Mouse (Mus musculus) right cerebral cortex, postnatal 25 days (tissue): ENCODE measurements at regions not wholly inside any gene's neighbourhood (a gene's known extent, or its start where the extent isn't known, plus 50 kb on each side); places are given as distances from the start of the nearest gene placed in this dataset.

Source experiments
- DNase-seq: peaks from one replicate; pipeline ENCODE4 v3.0.0; 2022

DNA sequence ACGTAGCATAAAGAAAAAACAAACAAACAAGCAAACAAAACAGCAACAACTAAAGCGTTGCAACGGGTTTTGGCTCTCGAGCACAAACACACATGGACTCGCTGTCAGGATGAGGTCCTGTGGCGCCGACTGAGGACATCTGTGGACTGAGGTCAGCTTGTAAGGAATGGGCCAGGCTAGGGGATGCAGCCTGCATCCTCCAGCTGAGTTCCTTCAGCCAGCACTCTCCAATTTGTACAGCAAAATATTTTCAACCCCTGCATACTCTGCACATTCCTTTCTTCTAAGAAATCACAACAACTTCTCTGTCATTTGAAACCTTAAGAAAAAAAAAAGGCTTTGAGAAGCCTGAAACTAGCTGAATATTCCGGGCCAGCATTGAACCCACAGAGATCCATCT lies 78.5 kb upstream of the Krr1 start:
- DNase-seq = no peak

DNA sequence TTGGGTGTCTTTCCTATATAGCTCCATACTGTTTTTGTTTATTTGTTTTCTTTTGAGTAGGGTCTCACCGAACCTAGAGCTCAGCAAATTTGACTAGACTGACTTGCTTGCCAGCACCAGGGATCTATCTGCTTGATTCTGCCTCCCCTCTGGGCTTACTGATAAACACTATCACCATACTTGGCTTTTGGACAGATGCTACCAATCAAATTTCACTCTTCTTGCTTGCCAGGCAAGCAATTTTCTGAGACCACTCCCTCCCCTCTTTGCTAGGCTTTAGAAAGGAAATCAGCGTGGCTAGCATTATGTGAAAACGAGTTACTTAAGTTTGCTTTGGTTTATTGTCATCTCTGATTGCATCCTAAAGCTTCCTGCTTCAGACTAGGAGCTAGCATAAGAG lies 75.1 kb upstream of the Krr1 start:
- DNase-seq = no peak

DNA sequence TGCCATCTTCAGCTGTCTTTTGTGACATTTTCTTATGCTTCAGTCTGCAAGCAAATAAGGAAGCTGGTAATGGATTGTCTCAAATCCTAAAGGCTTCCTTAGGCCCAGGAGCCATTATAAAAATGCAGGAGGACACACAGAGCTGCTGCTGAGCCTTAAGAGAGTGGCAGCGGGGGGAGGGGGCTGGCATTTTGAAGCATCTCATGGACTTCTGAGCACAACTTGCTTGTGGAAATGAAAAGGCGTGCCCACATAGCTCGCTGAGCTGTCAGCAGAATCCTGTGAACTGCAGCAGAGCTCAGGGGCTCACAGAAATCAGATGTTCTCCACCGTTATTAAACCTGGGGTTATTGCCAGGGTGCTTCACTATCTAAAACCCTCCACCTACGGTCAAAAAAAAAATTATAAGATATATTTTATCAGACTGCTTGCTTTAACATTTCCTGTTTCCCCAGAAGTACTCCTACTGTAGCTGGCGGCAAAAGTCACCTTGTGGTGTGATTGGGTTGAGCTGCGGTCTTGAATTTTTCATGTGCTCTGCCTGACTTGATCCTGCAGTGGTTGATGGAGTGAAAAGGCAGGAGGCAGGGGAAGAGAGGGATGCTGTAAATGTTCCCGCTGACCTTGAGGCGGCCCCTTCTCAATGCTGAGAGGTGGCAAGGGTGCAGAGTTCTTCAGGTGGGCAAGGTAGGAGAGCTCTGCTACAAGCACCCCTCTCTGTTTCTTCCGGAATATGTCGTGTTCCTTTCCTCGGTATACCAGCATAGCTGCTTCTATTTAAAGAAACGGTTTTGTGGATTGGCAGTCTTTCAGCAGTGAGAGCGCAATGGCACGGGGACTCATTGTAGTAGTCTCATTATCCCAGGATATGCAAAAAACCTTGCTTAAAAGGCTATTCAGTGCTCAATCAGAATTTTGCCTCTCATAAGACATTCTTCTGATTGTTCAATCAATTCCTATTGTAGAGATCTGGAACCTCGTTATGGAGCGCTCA lies 71.4 kb upstream of the Krr1 start:
- DNase-seq = no peak

DNA sequence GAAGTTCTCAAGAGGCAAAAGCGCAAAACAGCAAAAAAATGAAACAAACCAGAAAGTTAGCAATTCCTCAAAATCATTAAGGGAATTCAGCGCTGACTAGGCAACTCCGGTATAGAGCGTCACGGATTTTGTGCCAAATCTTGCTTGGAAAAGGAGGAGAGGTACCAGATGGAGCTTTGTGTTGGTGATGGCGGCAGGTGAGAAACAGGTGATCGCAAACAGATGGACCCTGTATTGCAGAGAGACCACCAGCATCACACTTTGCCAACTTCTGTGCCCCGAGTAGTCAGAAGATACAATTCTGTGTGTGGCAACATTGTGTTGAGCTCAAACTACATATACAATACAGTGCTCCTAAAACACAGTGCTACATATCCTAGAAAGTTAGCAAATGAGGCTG lies 68.5 kb upstream of the Krr1 start:
- DNase-seq = no peak

DNA sequence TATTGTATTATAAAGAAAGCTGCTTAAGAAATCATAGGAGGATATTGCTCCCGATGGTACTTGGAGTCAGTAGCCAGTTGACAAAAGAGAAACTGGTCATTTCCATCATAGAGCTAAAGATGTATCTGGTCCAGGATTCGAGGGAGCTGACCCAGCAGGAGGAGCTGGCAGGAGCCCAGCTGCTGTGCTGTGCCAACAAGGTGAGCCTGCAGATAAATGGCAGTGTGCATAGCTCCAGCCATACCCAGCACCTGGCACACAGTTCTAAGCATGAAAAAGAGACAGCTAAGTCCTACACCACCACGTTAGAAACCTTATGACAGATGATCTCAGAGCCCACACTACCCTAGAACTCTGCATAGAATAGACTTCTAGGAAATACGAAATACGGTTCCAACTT lies 64.6 kb upstream of the Krr1 start:
- no peak for DNase-seq

DNA sequence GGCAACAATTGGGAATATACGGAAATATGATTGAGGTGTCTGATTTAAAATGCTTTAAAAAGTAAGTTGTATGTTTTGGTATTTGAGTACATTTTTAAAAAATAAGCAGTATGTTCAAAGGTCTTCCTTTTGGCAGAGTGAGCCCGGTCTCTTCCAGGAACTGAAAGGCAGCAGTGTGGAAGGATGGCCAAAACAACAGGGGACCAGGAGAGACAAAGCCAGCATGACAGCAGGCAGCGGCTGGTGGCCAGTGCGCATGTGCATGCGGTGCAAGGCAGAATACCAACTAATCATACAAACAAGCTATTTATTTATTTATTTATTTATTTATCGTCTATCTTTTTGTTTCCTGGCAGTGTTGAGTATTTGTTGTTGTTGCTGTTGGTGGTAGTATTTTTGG lies 59.9 kb upstream of the Krr1 start:
- no peak for DNase-seq

DNA sequence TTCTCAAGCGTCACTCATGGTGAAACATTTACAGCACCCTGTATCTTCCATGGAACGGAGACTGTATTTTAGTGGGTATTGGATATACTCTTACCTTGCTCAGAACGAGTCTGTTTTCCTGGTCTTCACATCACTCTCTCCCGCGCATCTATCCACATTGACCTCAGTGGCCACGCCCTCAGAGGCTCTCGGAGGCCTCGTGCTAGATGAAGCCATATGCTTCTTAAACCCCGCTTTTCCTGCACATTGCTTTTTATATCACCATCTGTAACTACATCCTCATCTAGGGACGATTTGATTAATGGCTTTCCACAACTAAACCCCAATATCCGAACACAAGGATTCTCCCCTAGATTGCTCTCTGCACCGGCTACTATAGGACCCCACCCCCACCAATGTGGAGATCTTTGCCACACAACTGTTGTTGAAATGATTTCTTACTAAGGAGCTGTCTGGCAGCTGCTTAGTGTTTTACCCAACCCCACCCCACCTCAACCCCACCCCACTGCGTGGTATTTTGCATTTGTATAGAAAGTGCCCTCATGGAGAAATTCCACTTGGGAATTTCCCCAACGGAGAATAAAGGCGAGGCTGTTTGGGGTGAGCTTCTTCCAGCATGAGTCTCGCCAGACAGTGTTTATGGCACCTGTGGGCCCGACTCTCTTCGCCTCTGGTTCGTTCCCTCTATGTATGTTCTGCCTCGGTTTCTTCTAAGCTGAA lies 59.2 kb upstream of the Krr1 start:
- no peak for DNase-seq

DNA sequence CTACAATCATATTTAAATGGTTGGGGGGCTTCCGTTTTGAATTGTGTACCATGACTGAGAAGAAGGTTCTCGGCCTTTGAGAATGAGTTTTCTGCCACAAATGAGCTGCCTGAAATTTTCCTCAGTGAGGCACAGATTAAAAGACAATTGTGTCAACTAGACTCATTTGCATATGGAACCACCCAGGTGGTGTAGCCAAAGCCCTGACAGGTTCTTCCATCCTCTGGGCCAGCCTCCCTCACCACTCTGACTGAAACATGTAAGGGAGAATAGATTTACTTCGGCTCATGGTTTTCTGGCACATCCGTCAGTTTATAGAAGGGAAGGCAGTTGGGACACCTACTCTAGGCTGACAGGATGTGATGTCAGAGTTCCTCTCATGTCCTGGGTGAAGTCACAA lies 58.2 kb upstream of the Krr1 start:
- no peak for DNase-seq

DNA sequence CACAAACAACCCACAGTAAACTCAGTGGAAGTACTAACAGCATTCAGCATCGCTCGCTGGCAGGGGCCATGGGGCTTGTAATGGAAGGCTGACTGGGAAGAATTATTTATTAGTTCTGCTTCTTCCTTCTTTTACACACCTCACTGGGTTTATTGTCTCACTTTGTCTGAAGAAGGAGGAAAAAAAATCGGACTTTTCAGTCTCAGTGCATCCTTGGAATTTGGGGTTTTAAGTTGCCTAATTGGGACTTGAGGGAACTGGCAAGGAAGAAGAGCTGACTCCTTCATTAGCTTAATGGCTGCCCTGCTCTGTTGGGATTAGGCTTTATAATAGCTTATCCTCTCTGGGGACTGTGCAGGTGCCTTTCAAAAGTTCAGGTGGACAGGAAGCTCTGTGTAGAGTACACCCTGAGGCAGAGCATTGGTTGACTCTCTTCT lies 54.4 kb upstream of the Krr1 start:
- no peak for DNase-seq

DNA sequence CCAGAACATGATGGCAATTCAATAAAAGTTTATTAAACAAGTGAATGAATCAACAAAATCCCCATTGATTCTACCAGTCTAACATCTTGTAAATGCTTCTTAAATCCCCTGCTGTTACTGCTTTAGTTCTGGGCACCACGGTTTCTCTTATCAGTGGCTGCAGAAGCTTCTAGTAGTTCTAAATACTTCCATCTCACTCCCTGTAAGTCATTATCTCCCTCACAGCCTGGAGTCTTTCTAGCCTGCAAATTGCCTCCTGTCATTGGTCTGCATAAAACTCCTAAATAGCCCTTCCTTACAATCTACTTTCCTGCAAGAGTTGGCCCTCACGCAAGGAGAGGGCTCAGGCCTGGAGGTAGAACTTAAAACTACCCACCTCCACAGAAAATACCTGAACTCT lies 53.0 kb upstream of the Krr1 start:
- no peak for DNase-seq

DNA sequence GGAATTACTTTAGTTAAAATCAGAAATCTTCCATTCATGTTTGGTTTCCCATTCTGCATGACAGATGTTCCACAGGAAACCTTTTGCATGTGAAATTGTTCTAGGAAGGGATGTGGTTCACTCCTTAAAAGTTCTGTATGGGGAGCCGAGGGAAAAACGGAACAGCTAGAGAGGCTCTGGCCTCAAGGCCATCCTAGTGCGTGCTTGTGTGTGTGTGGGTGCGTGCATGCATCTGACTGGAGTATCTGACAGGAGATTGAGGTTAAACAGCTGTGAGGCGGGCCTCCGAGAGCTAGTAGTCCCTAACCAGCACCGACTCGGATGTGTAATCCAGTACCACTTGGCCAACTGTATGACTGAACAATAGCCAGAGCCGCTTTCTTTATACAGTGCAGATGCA lies 51.0 kb upstream of the Krr1 start:
- no peak for DNase-seq
